Mouse (Mus musculus) forebrain, embryonic 10.5 days (tissue): ENCODE results near the gene Copz1. TPM values are rescaled to one million over a fixed set of nuclear protein-coding genes. Genes with fewer than 3 reads are reported as not detected.

ENCODE experiments used
- DNase-seq: peaks from one replicate; pipeline ENCODE4 v3.0.0-alpha.2; 2017; ENCODE audit warnings: low spot score; ENCODE audit errors: extremely low spot score
- H3K27ac ChIP-seq: fragments of 300-500 bp; sonication (generic); 2 replicates; pipeline ENCODE4 v1.5.1; 2016; ENCODE audit warnings: mild to moderate bottlenecking
- H3K27me3 ChIP-seq: fragments of 300-500 bp; sonication (generic); 2 replicates; pipeline ENCODE4 v1.6.1; 2016; ENCODE audit warnings: mild to moderate bottlenecking; ENCODE audit not compliant: poor library complexity, severe bottlenecking
- H3K36me3 ChIP-seq: fragments of 300-500 bp; sonication (generic); replicated peaks from 2 replicates; pipeline ENCODE4 v1.6.1; 2016; ENCODE audit warnings: mild to moderate bottlenecking, moderate library complexity
- H3K4me1 ChIP-seq: fragments of 300-500 bp; sonication (generic); 2 replicates; pipeline ENCODE4 v1.6.1; 2016
- H3K4me3 ChIP-seq: fragments of 300-500 bp; sonication (generic); 2 replicates; pipeline ENCODE4 v1.5.1; 2016; ENCODE audit warnings: mild to moderate bottlenecking, moderate library complexity
- H3K9me3 ChIP-seq: fragments of 300-500 bp; sonication (generic); 2 replicates; pipeline ENCODE4 v1.6.1; 2016; ENCODE audit warnings: mild to moderate bottlenecking, moderate library complexity
- WGBS: fragments of 180-500 bp; shearing (Covaris S2); methylation state at CpG from one replicate; pipeline ENCODE4 v1.1.7; 2016; 5-methylcytosine and 5-hydroxymethylcytosine counted together
- polyA plus RNA-seq: library from polyadenylated mRNA; unstranded; fragments of >200 nt; fragmentation: Nextera tagmentation; extraction: Ambion mirVana; gene quantifications from 2 replicates; pipeline ENCODE4 v1.2.1, GENCODE M21; 2016

Copz1 gene
- polyA plus RNA-seq, 1 experiment from 2014 or later = 279 TPM

DNA sequence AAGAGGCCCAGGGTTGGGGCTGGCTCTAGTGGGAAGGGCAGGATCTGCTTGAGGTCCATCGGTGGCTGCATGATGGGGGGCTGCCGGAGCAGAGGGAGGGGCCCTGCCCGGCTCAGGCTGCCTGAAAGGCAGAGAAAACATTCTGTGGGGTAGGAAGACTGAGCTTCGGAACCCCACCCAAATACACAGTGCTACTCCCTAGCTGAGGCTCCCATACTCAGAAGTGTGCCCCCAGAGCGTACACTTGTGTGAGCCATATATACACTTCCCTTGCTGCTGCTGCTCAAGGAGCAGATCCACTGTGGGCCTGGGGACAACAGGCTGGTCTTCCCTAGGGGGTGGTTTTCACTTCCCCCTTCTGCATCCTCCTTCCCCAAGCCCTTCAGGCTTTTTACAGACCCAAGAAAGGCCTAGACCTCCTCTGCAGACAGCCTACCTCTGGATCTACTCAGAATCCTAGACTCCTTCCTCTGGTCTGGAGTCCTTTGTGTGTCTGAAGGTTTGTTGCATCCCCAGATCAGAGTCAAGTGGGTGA, 60.6 kb downstream of the Copz1 start:
- H3K27me3 ChIP-seq = peaks cover 30% of the 10 kb centered on the region
- H3K9me3 ChIP-seq = no peaks in the 10 kb centered on the region
- H3K27ac ChIP-seq = peak overlapping the region; percentile 81
- H3K36me3 ChIP-seq = no peaks in the 10 kb centered on the region
- H3K4me1 ChIP-seq = peaks cover 63% of the 10 kb centered on the region
- DNase-seq = no peak
- 50% methylated on average over 5 of the region's 5 CpGs for WGBS
- peak overlapping the region; percentile 6; the same call in 1 of the 2 replicates for H3K4me3 ChIP-seq

- 32% methylated on average over 5 of the region's 5 CpGs for WGBS
- Histone ChIP-seq H3K9me3 (no peaks in the 10 kb centered on the region), H3K27ac (peak overlapping the region; percentile 81), H3K4me3 (peak overlapping the region; percentile 24; the same call in 1 of the 2 replicates), H3K36me3 (no peaks in the 10 kb centered on the region), H3K4me1 (peaks cover 69% of the 10 kb centered on the region), H3K27me3 (peaks cover 36% of the 10 kb centered on the region)
- DNase-seq = no peak
Measured at GRCm38 (mm10) chr15:103333738-103334137, 61.2 kb downstream of the Copz1 start.

GRCm38 (mm10) chr15:103334194-103334593, 61.7 kb downstream of the Copz1 start:
- peaks cover 74% of the 10 kb centered on the region for H3K4me1 ChIP-seq
- peak overlapping the region; percentile 24; the same call in 1 of the 2 replicates for H3K4me3 ChIP-seq
- 0% methylated on average over 2 of the region's 2 CpGs for WGBS
- no peaks in the 10 kb centered on the region for H3K9me3 ChIP-seq
- H3K27me3 ChIP-seq = peaks cover 41% of the 10 kb centered on the region
- H3K36me3 ChIP-seq = no peaks in the 10 kb centered on the region
- peak; percentile 73 for DNase-seq
- peak overlapping the region; percentile 81 for H3K27ac ChIP-seq

GRCm38 (mm10) chr15:103335040-103335439, 62.5 kb downstream of the Copz1 start:
- WGBS = 52% methylated on average over 3 of the region's 3 CpGs
- DNase-seq = no peak
- peak overlapping the region; percentile 81 for H3K27ac ChIP-seq
- H3K4me3 ChIP-seq = no peak overlapping the region
- H3K27me3 ChIP-seq = peaks cover 49% of the 10 kb centered on the region
- H3K4me1 ChIP-seq = peaks cover 82% of the 10 kb centered on the region
- H3K36me3 ChIP-seq = no peaks in the 10 kb centered on the region
- no peaks in the 10 kb centered on the region for H3K9me3 ChIP-seq

- H3K27me3 ChIP-seq = peaks cover 55% of the 10 kb centered on the region
- H3K4me1 ChIP-seq = peaks cover 88% of the 10 kb centered on the region
- no peaks in the 10 kb centered on the region for H3K9me3 ChIP-seq
- H3K27ac ChIP-seq = peak overlapping the region; percentile 81
- whole genome bisulfite sequencing = 34% methylated on average over 7 of the region's 7 CpGs
- H3K36me3 ChIP-seq = no peaks in the 10 kb centered on the region
- DNase-seq = no peak
- no peak overlapping the region for H3K4me3 ChIP-seq
Measured at GRCm38 (mm10) chr15:103335488-103336235, 63.1 kb downstream of the Copz1 start.

- WGBS = 13% methylated on average over 11 of the region's 11 CpGs
- DNase-seq = no peak
- no peak overlapping the region for H3K27ac ChIP-seq
Measured at GRCm38 (mm10) chr15:103336996-103337667, 64.6 kb downstream of the Copz1 start.

DNA sequence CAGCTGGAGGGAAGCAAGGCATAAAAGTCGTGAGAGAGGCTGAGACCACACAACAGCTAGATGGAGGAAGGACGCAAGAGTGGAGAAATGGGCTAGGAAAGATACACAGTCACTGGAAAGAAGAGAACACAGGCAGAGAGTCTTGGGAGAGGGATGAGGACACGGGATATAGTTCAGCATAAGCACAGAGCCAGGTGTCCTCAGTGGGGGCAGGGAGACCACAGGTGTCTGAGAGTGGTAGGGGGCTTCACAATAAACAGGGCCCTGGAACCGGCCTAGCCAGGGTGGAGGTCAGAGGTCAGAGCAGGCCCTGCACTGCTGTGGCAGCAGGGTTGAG, 66.3 kb downstream of the Copz1 start:
- DNase-seq = no peak
- H3K4me3 ChIP-seq = peak overlapping the region; percentile 74
- H3K36me3 ChIP-seq = peaks cover 3% of the 10 kb centered on the region
- H3K27ac ChIP-seq = peak overlapping the region; percentile 79; the same call in 1 of the 2 replicates
- peaks cover 71% of the 10 kb centered on the region for H3K27me3 ChIP-seq
- H3K9me3 ChIP-seq = no peaks in the 10 kb centered on the region
- whole genome bisulfite sequencing = 31% methylated on average over 4 of the region's 4 CpGs
- H3K4me1 ChIP-seq = peaks cover 87% of the 10 kb centered on the region

More at GRCm38 (mm10) chr15:103336996-103337667, 64.6 kb downstream of the Copz1 start:
- Histone ChIP-seq H3K27me3 (peaks cover 70% of the 10 kb centered on the region), H3K4me1 (peaks cover 97% of the 10 kb centered on the region), H3K4me3 (no peak overlapping the region), H3K9me3 (no peaks in the 10 kb centered on the region), H3K36me3 (no peaks in the 10 kb centered on the region)

DNA sequence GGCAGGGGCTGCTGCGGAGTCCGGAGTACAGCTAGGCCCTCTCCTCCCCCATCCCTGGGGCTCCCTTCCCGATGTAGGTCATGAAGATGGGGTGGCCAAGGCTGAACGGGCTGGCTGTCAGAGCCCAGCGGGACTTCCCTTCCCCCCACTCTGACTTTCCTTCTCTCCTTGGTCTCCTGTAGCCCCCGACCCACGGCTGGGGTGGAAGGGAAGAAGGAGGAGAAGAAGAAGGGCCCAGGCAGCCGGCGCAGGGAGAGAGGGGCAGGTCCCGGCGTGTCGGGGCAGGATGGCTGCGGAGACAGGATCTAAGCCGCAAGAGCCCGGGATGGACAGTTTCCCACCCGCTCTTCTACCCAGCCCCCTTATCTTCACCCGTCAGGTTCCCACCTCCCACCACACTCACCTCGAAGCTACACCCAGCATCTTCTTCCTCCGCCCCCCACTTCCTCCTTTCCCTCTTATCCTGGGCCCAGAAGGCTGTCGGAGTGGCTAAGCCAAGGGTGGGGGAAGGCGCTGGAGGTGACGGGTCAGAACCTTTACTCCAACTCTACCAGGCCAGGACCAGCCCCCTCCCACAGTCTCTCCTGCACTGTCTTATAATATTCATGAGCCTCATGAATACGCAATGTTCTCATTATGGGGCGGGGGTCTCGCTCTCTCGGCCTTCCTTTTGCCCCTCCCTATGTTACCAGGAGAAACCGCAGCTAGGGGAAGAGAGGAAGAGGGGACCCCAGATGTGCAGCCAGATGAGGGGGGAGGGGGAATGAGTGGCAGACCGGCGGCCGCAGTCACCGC, 66.8 kb downstream of the Copz1 start:
- Histone ChIP-seq H3K27me3 (peaks cover 71% of the 10 kb centered on the region), H3K4me1 (peaks cover 81% of the 10 kb centered on the region), H3K27ac (peak overlapping the region; percentile 79), H3K36me3 (peaks cover 9% of the 10 kb centered on the region), H3K9me3 (no peaks in the 10 kb centered on the region), H3K4me3 (peak overlapping the region; percentile 74)
- 5% methylated on average over 28 of the region's 31 CpGs for WGBS
- DNase-seq = peak; percentile 35

DNA sequence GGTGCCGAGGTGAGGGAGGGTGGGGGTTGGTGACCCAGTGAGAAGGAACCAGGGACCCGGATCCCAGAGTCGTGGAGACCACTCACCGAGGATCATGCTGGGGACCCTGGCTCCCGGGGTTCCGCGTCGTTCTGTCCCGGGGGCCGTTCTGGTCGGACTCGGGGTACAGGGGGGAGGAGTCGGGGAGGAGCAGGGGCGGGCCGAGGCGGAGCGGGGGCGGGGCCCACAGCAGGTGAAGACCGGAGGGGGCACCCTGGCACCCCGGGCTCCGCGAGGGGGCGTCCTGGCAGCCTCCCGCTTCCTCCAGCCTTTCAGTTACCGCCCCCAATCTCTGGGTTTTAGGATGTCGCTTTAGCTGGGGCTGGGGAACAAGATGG, 67.4 kb downstream of the Copz1 start, which contains the start of gene Zfp385a:
Gene Zfp385a (minus strand): TSS at position 133 of the 377 bp plus-strand sequence.
- Histone ChIP-seq H3K36me3 (peaks cover 15% of the 10 kb centered on the region), H3K4me3 (peak within 1 kb of the TSS; percentile 74), H3K9me3 (no peaks in the 10 kb centered on the region), H3K27ac (peak within 1 kb of the TSS; percentile 79), H3K27me3 (peaks cover 70% of the 10 kb centered on the region), H3K4me1 (peaks cover 76% of the 10 kb centered on the region)
- WGBS = 0% methylated on average over 26 of the region's 26 CpGs
- peak; percentile 34 for DNase-seq

DNA sequence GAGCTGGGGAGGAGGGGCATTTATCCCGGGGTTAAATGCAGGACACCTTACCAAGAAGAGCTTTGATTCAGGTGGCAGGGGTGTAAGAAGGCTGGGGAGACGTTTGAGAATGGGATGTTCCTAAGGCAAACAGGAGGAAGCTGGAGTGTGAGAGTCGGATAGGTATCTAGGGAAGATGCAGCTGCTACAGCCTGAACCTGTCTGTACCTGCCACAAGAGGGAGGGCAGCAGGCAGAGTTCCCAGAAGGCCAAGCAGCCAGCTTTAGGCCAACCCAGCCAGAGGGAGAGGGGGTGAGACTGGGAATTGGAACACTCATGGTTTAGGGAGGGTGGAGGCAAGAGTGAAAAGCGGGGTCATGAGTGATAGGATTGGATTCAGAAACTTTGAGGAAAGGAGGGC, 68.3 kb downstream of the Copz1 start:
- no peak for DNase-seq
- peaks cover 64% of the 10 kb centered on the region for H3K27me3 ChIP-seq
- peaks cover 23% of the 10 kb centered on the region for H3K36me3 ChIP-seq
- H3K9me3 ChIP-seq = no peaks in the 10 kb centered on the region
- WGBS = 27% methylated on average over 4 of the region's 4 CpGs
- peak overlapping the region; percentile 74 for H3K4me3 ChIP-seq
- H3K27ac ChIP-seq = no peak overlapping the region
- peaks cover 67% of the 10 kb centered on the region for H3K4me1 ChIP-seq

DNA sequence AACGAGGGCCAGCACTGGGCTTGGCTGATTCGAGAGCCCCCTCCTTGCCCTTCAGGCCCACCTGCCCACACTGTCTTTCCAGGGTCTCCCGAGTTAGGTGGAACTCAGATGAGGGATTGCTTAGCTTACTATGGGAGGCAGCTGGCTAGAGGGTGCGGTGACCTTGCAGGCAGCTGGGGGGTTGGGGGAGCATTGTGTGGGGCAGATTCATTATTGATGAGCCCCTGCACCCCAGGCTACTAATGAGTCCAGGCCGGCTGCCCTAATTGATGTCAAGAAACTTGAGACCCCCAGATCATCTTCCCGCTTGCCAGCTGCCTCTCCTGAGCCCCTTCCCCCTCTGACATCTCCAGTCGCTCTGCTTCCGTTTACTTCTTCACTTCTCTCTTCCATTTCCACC, 69.0 kb downstream of the Copz1 start:
- H3K4me3 ChIP-seq = no peak overlapping the region
- peaks cover 31% of the 10 kb centered on the region for H3K36me3 ChIP-seq
- WGBS = 36% methylated on average over 8 of the region's 8 CpGs
- H3K27me3 ChIP-seq = peaks cover 57% of the 10 kb centered on the region
- H3K27ac ChIP-seq = no peak overlapping the region
- DNase-seq = no peak
- peaks cover 63% of the 10 kb centered on the region for H3K4me1 ChIP-seq
- no peaks in the 10 kb centered on the region for H3K9me3 ChIP-seq

DNA sequence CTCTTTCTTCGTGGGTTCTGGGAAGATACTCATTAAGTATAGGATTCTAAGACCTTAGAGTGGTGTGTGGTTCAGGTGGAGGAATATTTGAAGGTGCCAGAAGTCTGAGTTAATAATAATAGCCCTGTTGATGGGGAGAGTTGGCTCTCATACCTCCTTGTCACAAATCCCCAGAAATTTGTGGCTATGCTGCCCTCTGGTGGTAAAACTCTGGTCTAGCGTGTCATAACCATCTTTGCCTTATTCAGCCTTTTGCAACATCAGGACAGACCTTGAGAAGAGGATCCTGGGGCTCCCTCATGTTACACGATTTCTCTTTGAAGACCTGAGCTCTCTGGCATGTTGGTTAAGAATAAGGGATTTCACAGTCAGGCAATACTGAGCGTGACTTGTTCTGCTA, 69.9 kb downstream of the Copz1 start:
- Histone ChIP-seq H3K36me3 (peaks cover 40% of the 10 kb centered on the region), H3K27ac (no peak overlapping the region), H3K27me3 (peaks cover 48% of the 10 kb centered on the region), H3K4me1 (peaks cover 54% of the 10 kb centered on the region), H3K9me3 (no peaks in the 10 kb centered on the region), H3K4me3 (no peak overlapping the region)
- 12% methylated on average over 4 of the region's 4 CpGs for WGBS
- peak; percentile 84 for DNase-seq
